Mouse (Mus musculus): ENCODE data around the gene Park7. TPM values are rescaled to one million over a fixed set of nuclear protein-coding genes. Genes with fewer than 3 reads are reported as not detected.

Gene Park7
- polyA plus RNA-seq, 1 experiment = not detected

- WGBS = 50% methylated on average over 9 of the region's 9 CpGs
Measured at GRCm38 (mm10) chr4:150872139-150872651, 42.0 kb downstream of the Park7 start.

GRCm38 (mm10) chr4:150871392-150872138 is 42.7 kb downstream of the Park7 start:
- TF ChIP-seq CTCF (IDR thresholded peaks at IDR 0.05; ENCODE audit: insufficient read depth, low read depth, low read length) = no peak
- Histone ChIP-seq H3K4me3 (ENCODE audit: insufficient read depth, low read depth, low read length) (no peak overlapping the region), H3K27ac (ENCODE audit: insufficient read depth, low read depth, low read length) (no peak overlapping the region), H3K4me1 (ENCODE audit: control insufficient read depth, insufficient read depth, low read length) (peaks cover 17% of the 10 kb centered on the region)
- 34% methylated on average over 10 of the region's 10 CpGs for WGBS

More at GRCm38 (mm10) chr4:150872139-150872651, 42.0 kb downstream of the Park7 start:
- no peak for TF ChIP-seq CTCF (IDR thresholded peaks at IDR 0.05; ENCODE audit: insufficient read depth, low read depth, low read length)
- no peak for TF ChIP-seq POLR2A (IDR thresholded peaks at IDR 0.05; ENCODE audit: insufficient read depth, low read depth, low read length)
- H3K27ac ChIP-seq (ENCODE audit: insufficient read depth, low read depth, low read length) = 0 out of 2 replicates have a peak overlapping the region, but pooled peaks have one; percentile 12
- H3K4me3 ChIP-seq (ENCODE audit: insufficient read depth, low read depth, low read length) = no peak overlapping the region
- peaks cover 17% of the 10 kb centered on the region for H3K4me1 ChIP-seq (ENCODE audit: control insufficient read depth, insufficient read depth, low read length)

GRCm38 (mm10) chr4:150870963-150871391 is 43.3 kb downstream of the Park7 start:
- H3K4me1 ChIP-seq (ENCODE audit: control insufficient read depth, insufficient read depth, low read length) = peaks cover 17% of the 10 kb centered on the region
- no peak overlapping the region for H3K27ac ChIP-seq (ENCODE audit: insufficient read depth, low read depth, low read length)
- TF ChIP-seq CTCF (IDR thresholded peaks at IDR 0.05; ENCODE audit: insufficient read depth, low read depth, low read length) = no peak
- TF ChIP-seq POLR2A (IDR thresholded peaks at IDR 0.05; ENCODE audit: insufficient read depth, low read depth, low read length) = no peak
- H3K4me3 ChIP-seq (ENCODE audit: insufficient read depth, low read depth, low read length) = no peak overlapping the region
- 89% methylated on average over 13 of the region's 13 CpGs for WGBS

GRCm38 (mm10) chr4:150869276-150870197 is 44.7 kb downstream of the Park7 start:
- no peak for TF ChIP-seq CTCF (IDR thresholded peaks at IDR 0.05; ENCODE audit: insufficient read depth, low read depth, low read length)
- no peak for TF ChIP-seq POLR2A (IDR thresholded peaks at IDR 0.05; ENCODE audit: insufficient read depth, low read depth, low read length)
- H3K27ac ChIP-seq (ENCODE audit: insufficient read depth, low read depth, low read length) = no peak overlapping the region
- H3K4me1 ChIP-seq (ENCODE audit: control insufficient read depth, insufficient read depth, low read length) = peaks cover 17% of the 10 kb centered on the region
- WGBS = 67% methylated on average over 17 of the region's 17 CpGs
- no peak overlapping the region for H3K4me3 ChIP-seq (ENCODE audit: insufficient read depth, low read depth, low read length)

GRCm38 (mm10) chr4:150868859-150869258 is 45.4 kb downstream of the Park7 start:
- WGBS = 83% methylated on average over 2 of the region's 2 CpGs

GRCm38 (mm10) chr4:150868161-150868560 is 46.1 kb downstream of the Park7 start:
- H3K4me1 ChIP-seq (ENCODE audit: control insufficient read depth, insufficient read depth, low read length) = peaks cover 17% of the 10 kb centered on the region
- whole genome bisulfite sequencing = 88% methylated on average over 6 of the region's 6 CpGs
- TF ChIP-seq CTCF (IDR thresholded peaks at IDR 0.05; ENCODE audit: insufficient read depth, low read depth, low read length) (no peak), POLR2A (IDR thresholded peaks at IDR 0.05; ENCODE audit: insufficient read depth, low read depth, low read length) (no peak)
- no peak overlapping the region for H3K4me3 ChIP-seq (ENCODE audit: insufficient read depth, low read depth, low read length)
- no peak overlapping the region for H3K27ac ChIP-seq (ENCODE audit: insufficient read depth, low read depth, low read length)

More at GRCm38 (mm10) chr4:150868859-150869258, 45.4 kb downstream of the Park7 start:
- H3K4me3 ChIP-seq (ENCODE audit: insufficient read depth, low read depth, low read length) = no peak overlapping the region
- no peak overlapping the region for H3K27ac ChIP-seq (ENCODE audit: insufficient read depth, low read depth, low read length)
- TF ChIP-seq POLR2A (IDR thresholded peaks at IDR 0.05; ENCODE audit: insufficient read depth, low read depth, low read length) = no peak
- TF ChIP-seq CTCF (IDR thresholded peaks at IDR 0.05; ENCODE audit: insufficient read depth, low read depth, low read length) = no peak
- H3K4me1 ChIP-seq (ENCODE audit: control insufficient read depth, insufficient read depth, low read length) = peaks cover 17% of the 10 kb centered on the region

- no peak overlapping the region for H3K4me3 ChIP-seq (ENCODE audit: insufficient read depth, low read depth, low read length)
- peaks cover 10% of the 10 kb centered on the region for H3K4me1 ChIP-seq (ENCODE audit: control insufficient read depth, insufficient read depth, low read length)
- no peak overlapping the region for H3K27ac ChIP-seq (ENCODE audit: insufficient read depth, low read depth, low read length)
- no peak for TF ChIP-seq CTCF (IDR thresholded peaks at IDR 0.05; ENCODE audit: insufficient read depth, low read depth, low read length)
- TF ChIP-seq POLR2A (IDR thresholded peaks at IDR 0.05; ENCODE audit: insufficient read depth, low read depth, low read length) = no peak
- WGBS = 91% methylated on average over 11 of the region's 12 CpGs
Measured at GRCm38 (mm10) chr4:150866494-150866893, 47.7 kb downstream of the Park7 start.

GRCm38 (mm10) chr4:150866069-150866468 is 48.2 kb downstream of the Park7 start:
- no peak overlapping the region for H3K4me3 ChIP-seq (ENCODE audit: insufficient read depth, low read depth, low read length)
- peaks cover 5% of the 10 kb centered on the region for H3K4me1 ChIP-seq (ENCODE audit: control insufficient read depth, insufficient read depth, low read length)
- 85% methylated on average over 11 of the region's 11 CpGs for WGBS
- H3K27ac ChIP-seq (ENCODE audit: insufficient read depth, low read depth, low read length) = no peak overlapping the region
- TF ChIP-seq POLR2A (IDR thresholded peaks at IDR 0.05; ENCODE audit: insufficient read depth, low read depth, low read length) (no peak), CTCF (IDR thresholded peaks at IDR 0.05; ENCODE audit: insufficient read depth, low read depth, low read length) (no peak)

All from olfactory bulb, adult 2 months (tissue).